Mouse (Mus musculus): ENCODE measurements at regions not wholly inside any gene's neighbourhood (a gene's known extent, or its start where the extent isn't known, plus 50 kb on each side); places are given as distances from the start of the nearest gene placed in this dataset.

- no peak for TF ChIP-seq CTCF (IDR thresholded peaks at IDR 0.05; ENCODE audit: extremely low read depth, insufficient read depth, insufficient read length, insufficient replicate concordance)
- no peak for TF ChIP-seq POLR2A (IDR thresholded peaks at IDR 0.05; ENCODE audit: low read depth, low read length)
Observed at GRCm38 (mm10) chr12:79879093-79879917, 233.5 kb downstream of the Zfp36l1 start.
